Mouse (Mus musculus): ENCODE data around the gene Slc9a9.

Gene Slc9a9

DNA sequence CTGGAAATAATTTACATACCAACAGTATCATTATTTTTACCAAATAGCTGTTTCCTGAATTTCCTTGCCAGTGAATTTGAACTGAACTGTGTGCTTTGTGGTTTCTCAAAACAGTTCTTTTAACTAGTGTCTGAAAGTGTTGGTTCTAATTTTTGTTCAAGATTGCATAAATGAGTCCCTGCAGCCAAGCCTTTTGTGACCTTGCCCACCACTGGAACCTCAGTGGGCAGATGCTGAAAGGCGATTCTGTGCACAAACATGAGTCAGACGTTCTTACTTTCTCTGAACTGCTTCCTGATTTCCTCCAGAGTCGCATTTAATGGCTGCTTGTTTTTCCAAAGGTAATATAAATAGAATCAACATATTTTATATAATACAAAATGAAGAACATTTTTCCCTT lies 281.0 kb downstream of the Slc9a9 start:
- peak; percentile 74 for DNase-seq (ENCODE audit: low read depth)

GRCm38 (mm10) chr9:94955645-94956044 lies 285.9 kb downstream of the Slc9a9 start:
- DNase-seq (ENCODE audit: low read depth): no peak

DNA sequence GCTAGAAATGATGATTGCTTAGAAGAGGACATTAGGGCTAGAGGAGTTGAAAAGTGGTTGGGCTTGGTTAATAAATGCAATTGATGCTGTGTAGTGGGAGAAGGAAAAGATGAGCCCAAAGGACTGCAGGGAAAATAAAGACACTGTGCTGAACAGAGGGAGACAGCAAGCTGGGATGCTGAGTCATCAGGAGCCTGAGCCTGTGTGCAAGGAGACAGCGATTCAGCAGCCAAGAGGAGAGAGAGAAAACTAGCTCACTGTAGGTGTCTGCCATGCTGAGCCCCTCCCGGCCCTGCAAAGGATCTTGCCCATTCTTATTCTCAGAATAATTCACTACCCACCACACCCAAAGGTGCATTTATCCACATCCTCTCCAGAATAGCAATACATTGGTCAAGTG lies 288.7 kb downstream of the Slc9a9 start:
- DNase-seq (ENCODE audit: low read depth): no peak

DNA sequence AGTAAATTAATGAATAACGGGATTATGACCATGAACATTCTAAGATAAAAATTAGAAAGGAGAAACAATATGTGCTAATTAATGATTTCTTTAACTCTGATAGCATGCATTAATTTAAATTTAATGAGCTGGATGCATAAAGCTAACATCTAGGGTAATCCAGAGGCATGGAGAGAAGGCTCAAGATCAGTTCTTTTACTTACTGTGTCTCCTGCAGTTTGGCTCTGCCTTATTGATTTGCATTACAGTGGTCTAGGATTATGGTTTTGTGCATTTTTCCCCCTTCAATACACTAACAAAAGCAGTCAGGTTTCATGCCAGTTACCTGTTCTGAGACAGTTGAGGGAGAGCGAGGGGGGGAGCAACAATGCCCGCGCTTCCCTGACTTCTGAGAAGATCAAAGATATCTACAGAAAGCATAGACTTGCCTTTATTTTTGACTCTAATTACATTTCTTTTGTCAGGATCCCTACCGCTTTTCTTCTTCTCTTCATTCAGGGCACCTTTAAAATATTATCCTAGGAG lies 298.9 kb downstream of the Slc9a9 start:
- DNase-seq (ENCODE audit: low read depth): no peak

DNA sequence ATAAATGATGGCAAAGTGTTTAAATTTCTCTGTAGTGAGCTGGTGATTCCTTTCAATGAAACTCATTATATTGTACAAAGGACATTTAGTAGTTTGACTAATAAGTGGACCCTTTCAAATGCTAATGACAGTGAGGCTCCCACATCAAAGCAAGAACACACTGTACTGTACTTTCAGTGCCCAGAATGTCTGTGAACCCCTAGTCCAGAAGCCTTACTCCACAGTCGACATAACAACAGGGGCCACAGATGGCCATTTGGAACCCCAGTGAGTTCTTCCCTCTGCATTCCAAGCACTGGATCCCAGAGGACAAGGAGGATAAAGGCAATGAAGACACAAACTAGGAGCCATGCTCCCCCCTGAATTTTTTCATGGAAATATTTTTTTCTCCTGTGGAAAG lies 299.4 kb downstream of the Slc9a9 start:
- DNase-seq (ENCODE audit: low read depth): no peak

- no peak for DNase-seq (ENCODE audit: low read depth)
These were observed 302.3 kb downstream of the Slc9a9 start for GRCm38 (mm10) chr9:94972021-94972420.

- no peak for DNase-seq (ENCODE audit: low read depth)
These were observed 303.0 kb downstream of the Slc9a9 start for GRCm38 (mm10) chr9:94972693-94973092.

GRCm38 (mm10) chr9:94976191-94976590 lies 306.5 kb downstream of the Slc9a9 start:
- DNase-seq (ENCODE audit: low read depth): no peak

- no peak for DNase-seq (ENCODE audit: low read depth)
These were observed 323.9 kb downstream of the Slc9a9 start for GRCm38 (mm10) chr9:94993575-94993974.

DNA sequence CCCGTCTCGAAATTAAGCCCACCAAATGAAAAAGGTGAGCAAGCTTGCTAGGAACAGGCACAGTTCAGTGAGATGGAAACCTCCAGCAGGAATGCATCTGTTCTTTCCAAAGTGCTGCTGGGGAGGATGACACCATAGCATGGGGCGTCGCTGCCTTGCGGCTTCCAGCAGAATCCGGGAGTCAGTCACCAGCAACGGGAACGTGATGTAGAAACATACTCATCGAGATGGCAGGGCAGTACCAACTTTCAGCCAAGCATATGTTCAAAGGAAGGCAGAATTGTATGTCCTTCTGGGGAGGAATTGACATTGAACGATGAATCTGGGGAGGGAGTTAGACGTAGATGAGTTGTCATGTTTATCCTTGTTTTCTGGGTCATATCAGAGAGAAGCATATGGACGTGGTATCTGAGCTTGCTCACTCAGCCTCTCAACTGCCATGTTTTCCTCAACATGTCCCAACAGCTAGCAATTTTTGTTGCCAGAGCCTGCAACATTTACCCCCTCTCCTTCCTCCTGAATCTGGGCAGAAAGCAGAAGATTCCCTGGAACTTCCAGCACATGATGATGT lies 350.5 kb downstream of the Slc9a9 start:
- no peak for DNase-seq (ENCODE audit: low read depth)

DNA sequence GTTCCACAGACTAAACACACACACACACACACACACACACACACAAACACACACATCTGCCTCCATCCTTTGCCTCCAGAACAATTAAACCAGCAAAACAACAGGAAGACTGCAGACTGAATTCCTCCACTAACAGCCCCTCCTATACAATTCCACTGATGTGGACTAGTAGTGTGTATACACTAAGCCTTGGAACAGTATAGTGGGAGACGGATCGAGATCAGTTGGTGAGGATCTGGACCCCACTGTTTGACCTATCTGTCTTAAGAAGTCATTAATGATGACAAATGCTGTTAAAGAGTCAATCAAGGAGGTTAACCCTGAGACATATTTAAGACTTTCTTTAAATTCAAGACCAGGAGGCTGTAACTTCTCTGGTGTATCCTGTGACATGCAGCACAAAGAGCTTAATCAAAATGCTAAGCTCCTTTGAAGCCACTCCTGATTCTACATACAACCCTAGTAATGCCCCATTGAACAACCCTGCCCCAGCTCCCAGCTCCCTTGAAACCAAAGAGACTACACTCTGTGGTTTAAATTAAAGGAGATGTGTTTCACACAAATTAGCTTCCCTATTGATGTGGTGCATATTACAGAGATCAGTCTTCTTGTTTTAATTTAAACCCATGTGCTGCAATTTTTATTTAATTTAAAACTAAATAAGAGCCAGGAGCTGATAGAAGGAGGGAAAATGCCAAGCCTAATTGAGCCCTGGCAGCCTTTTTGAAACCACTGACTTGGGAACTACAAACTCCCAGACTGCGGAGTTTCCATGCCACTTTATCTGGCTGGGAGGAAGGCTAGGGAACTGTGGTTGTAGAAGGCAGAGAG lies 364.6 kb downstream of the Slc9a9 start:
- DNase-seq (ENCODE audit: low read depth): peak; percentile 20

- DNase-seq (ENCODE audit: low read depth): no peak
These were observed 366.5 kb downstream of the Slc9a9 start for GRCm38 (mm10) chr9:95036209-95036608.

- no peak for DNase-seq (ENCODE audit: low read depth)
These were observed 372.7 kb downstream of the Slc9a9 start for GRCm38 (mm10) chr9:95042420-95042819.

DNA sequence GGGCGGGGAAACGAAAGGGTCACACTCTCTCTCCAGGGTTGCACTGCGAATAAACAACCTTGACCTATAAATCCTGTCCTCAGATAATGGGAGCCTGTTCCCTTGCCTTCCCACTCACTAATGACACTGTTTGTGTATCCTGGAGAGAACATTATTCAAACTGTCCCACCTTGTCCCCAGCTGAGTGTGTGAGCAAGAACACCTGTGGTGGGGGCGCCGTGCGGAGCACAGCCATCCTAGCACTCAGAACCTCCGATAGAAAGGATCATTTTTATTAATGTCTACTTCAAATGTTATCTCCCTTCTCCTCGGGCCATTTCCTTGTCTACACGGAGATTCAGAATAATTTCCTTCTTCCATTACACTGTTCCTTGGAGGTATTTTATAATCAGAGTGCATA lies 382.5 kb downstream of the Slc9a9 start:
- no peak for DNase-seq (ENCODE audit: low read depth)

DNA sequence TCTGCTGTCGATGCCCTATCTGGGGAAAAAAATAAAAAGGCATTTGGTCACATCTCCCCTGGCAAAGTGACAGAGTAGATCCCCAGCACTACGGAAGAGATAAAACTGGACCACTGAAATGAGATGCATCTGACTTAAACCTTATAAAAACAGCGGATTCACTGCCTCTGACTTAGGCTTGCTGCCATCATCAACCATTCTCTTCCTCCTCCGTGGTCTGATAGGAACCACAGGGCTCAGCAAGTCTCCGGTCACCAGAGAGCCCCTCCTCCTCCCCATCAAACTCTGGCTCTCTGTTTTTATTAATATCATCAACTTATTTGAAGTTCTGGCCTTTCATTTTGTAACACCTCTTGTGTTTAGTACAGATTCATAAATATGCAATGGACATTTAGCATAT lies 383.5 kb downstream of the Slc9a9 start:
- no peak for DNase-seq (ENCODE audit: low read depth)

GRCm38 (mm10) chr9:95055843-95056242 lies 386.1 kb downstream of the Slc9a9 start:
- no peak for DNase-seq (ENCODE audit: low read depth)

GRCm38 (mm10) chr9:95060702-95061101 lies 391.0 kb downstream of the Slc9a9 start:
- no peak for DNase-seq (ENCODE audit: low read depth)

GRCm38 (mm10) chr9:95067037-95067436 lies 397.3 kb downstream of the Slc9a9 start:
- DNase-seq (ENCODE audit: low read depth): no peak

GRCm38 (mm10) chr9:95068466-95068865 lies 398.8 kb downstream of the Slc9a9 start:
- no peak for DNase-seq (ENCODE audit: low read depth)

- DNase-seq (ENCODE audit: low read depth): no peak
These were observed 401.3 kb downstream of the Slc9a9 start for GRCm38 (mm10) chr9:95070832-95071519.

GRCm38 (mm10) chr9:95072450-95072955 lies 402.8 kb downstream of the Slc9a9 start:
- DNase-seq (ENCODE audit: low read depth): peak; percentile 30

DNA sequence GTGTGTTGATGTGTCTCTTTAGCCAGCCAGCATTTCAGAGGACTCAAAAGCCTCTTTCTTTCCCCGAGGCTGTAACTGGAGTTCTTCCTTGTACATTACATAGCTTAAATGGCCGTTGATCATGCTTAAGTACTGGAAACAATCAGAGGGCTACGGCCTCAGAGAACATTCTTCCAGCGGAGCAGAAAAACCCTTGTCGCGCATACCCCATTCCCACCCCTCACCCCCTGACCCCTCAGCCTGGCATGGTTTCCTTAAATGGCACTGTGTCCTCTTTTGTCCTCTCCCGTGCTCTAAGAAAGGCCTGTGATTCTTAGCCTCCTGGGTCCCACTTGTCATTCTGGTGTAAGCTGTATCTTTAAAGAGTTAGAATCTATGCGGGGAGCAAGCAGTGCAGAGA lies 404.0 kb downstream of the Slc9a9 start:
- DNase-seq (ENCODE audit: low read depth): no peak

- DNase-seq (ENCODE audit: low read depth): peak; percentile 18
These were observed 406.1 kb downstream of the Slc9a9 start for GRCm38 (mm10) chr9:95075856-95076255.
